Mouse (Mus musculus): ENCODE data around the gene Ctnnd2.

The Ctnnd2 gene

DNA sequence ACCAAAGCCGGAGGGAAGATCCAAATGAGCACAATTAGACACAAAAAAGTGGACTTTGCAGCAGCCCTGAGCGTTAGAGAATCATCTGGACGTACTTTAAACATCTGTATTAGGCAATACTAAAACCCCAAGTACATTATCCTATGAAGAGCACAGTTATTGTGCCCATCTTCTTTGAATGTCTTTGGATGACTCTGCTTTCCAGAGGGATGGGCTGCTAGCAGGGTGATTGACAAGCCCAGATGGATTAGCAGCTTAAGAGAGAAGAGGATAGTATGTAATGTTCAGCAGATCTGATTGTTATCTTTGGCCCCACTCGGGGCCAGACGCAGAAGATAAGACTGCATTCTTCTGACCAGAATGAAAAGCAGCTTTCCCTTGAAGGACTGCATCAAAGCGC, 214.9 kb downstream of the Ctnnd2 start:
- DNase-seq = no peak

DNA sequence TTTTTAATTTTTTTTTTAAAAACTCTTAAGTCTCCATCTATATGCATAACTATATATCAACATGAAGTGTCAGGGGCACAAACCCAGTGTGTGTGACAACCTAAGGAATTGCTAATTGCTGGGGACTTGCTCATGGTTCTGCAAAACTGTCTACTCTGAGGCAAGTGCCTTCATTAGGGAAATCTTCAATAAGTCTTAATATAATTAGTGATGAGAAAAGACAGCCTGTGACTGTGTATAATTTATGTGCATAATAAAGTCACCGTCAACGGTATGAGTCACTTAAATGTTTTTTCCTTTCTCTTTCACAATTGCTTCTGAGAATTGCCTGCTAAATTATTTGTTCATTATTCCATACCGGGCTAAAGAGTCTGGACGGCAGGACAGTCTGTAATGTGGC, 228.7 kb downstream of the Ctnnd2 start:
- no peak for DNase-seq

DNA sequence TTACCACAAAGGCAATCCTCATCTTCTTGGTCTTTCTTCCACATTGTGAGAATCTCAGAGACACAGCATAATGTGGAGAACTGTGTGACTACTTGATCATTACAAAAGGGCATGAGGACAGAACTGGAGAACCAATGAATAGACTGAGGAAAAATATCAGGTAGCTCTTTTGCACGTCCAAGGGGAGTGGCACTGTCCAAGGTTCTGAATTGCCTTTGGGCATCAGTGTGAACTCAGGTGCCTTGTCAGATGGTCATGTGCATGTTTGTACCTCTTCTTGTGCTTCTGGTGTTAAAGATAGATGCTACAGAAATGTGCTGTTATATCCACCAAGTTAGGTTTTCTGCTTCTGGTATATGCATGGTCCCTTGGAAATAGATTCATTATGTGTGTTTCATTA, 233.9 kb downstream of the Ctnnd2 start:
- DNase-seq = no peak

DNA sequence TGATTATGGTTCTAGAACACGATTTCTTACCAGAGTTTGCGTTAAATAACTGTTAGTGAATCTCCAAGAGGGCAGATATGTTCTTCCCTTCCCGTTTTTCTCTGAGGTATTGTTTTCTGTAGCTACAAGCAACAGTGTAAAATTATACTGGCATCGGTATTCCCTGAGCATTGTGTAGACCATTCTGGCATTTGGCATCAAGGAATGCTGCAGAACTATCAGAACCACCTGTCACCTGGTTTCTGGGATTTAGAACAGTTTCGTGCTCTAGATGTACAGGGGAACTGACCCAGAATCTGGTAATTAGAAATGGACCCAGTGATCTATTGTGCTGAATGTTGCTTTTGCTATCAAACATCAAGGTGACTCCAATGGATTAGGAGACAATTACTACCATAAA, 250.8 kb downstream of the Ctnnd2 start:
- no peak for DNase-seq

DNA sequence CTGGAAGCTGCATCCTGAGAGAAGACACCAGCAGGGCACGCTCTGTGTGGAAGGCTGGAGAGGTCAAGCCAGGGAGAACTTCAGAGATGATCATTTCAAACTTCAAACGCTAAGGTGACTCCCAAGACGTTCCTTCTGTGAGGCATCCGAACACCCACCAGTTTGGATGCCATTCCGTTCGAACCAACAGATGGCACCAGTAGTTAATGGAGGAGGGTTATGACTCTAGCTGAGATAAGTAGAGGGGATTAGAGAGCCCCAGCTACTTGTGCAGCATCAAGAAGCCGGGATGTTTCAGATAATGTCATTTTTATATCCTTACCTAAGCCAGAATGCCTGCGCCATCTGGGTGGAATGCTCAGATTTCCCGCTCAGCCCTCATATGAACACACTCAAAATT, 251.9 kb downstream of the Ctnnd2 start:
- DNase-seq = no peak

DNA sequence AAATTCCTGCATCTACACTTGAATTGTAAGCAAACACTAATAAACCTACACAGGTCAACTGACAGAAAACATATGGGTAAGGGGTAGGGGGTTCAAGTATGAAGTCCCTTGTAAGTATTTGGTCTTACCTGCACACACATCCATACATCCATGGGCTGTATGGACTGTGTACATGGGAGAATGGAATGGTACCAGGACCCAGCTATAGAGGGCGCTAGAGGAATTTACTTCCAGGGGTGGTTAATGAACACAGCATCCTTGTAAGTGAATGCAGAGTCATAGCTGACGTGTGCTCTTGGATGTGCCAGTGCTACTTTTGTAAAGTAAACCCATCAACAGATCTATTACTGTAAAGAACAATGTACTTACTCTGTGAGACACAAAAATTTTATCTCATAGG, 254.9 kb downstream of the Ctnnd2 start:
- peak in 1 of 2 experiments; percentile 11 for DNase-seq

DNA sequence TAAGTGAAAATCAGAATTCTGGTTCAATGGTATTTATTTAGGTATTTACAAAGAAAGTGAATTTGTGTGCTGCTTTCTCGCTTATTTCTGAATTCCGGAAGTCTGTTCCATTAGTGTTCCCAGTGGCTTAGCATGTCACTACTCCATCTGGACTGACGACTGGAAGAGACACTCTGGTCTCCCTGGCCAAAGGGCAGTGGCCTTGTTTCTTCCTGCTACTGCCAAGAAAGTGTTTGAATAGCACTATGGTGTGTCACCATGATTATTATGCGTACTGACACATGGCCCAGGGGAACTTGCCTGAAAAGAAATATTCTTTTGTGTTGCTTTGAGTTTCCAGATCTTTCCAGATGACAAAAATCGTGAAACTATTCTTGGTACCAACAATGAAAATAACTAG, 266.7 kb downstream of the Ctnnd2 start:
- DNase-seq = no peak

DNA sequence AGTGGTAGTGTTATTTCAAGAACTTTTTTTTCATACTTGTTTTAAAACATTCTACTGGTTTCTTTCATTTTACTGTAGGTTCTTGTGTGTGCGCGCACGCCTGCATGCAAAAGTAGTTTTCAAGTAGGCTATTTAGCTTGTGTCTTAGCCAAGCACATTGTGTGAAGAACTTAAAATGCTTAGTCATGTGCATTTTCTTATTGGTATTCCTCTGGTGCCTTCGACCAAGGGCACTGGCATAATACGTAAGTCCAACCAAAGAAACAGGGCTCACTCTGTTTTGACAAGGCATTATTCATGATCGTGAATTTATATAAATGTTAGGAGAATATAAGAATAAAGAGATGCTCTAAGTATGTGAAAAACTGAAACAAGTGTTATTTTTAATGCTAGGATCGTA, 278.4 kb downstream of the Ctnnd2 start:
- no peak for DNase-seq

DNA sequence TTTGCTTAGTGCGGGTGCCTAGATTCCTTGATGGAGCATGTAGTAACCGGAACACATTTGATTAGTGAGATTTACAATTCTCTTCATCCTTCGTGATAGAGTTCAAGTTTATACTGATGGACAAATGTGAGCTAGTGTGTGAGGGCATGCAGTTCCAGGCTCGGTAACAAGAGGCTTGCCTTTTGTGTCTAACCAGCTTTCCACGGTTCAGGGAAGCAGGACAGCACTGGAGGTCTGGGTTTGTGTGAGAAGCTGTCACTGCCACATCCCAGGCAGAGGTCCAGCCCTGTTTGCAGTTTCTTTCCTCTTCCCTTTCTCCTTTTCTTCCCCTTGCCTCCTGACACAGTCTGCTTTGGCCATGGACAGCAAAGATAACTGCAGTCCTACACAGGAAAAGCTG, 279.5 kb downstream of the Ctnnd2 start:
- DNase-seq = no peak

DNA sequence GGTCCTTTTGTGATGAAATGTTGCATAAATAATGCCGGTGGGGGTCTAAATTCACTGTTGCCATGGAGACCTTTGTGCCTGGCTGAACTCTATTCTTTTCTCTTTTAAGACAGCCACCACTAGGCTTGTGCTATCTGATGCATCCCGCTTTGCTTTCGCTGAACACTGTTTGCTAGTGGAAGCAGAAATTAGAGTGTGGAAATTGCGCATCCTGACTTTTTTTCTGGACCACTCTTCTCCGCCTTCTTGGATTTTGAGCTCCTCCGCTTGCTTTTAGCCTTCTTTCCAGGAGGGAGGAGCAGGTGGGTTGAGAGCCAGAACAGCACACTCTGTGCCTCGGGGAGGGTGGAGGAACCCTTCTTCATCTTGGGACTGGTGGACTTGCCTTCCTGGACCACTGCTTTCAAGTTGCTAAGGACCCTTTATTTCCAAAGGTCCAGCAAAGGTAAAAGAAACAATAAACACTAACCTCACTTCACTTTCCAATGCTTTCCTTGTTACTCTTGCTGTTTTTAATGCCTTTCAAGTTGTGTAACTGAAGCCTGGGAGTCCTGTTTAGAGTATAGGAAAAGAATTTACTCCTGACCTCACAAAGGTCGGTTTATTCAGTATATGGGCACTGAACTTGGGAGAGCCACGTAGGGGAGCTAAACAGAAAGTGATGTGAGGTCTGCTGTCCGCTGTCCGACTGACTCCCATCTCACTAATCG, 285.3 kb downstream of the Ctnnd2 start:
- no peak for DNase-seq

DNA sequence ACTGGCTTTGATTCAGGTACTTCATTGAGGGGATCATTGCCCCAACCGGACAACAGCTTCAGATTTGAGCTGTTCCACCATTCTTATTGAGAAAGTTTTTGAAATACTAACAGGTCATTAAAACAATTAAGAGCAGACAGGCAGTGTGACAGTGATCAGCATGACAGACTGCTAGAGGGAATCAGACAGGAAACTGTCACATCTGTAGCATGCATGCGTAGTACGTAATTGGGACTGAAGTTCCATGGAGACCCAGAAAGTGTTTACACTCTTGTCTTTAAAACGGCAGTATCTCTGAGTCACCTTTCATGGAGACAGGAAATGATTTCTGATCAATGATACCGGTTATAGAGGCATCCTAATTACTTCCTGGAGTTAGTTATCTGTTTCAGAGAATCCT, 286.3 kb downstream of the Ctnnd2 start:
- no peak for DNase-seq

DNA sequence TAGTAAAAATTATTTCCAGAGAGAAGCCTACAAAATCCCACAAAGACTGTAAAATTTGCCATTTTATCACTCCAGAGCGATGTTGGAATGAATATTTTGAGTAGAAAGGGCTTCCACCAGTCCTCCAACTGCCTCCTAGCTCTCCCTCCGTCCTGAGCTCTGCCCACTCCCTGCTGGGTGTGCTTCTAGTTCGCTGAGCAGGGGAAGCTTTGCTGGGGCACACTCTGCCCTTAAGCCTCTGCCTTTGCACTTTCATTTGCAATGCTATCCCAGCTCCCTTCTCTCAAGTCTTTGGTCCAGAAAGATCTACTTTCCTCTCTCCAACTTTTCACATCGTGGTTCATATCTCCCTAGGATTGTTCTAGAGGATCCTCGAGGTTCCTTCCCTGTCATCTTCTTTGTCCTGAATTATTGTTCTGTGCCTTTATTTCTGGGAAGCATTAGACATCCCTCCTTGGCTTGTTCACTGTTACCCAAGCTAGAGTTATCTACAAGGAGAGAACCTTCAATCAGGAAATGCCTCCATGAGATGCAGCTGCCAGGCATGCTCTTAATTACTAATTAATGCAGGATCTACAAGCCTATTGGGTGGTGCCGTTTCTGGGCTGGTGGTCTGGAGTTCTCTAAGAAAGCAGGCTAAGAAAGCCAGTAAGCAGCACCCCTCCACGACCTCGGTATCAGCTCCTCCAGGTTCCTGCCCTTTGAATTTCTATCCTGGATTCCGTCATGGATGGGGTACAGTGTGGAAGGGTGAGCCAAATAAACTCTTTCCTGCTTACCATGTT, 288.1 kb downstream of the Ctnnd2 start:
- no peak for DNase-seq

DNA sequence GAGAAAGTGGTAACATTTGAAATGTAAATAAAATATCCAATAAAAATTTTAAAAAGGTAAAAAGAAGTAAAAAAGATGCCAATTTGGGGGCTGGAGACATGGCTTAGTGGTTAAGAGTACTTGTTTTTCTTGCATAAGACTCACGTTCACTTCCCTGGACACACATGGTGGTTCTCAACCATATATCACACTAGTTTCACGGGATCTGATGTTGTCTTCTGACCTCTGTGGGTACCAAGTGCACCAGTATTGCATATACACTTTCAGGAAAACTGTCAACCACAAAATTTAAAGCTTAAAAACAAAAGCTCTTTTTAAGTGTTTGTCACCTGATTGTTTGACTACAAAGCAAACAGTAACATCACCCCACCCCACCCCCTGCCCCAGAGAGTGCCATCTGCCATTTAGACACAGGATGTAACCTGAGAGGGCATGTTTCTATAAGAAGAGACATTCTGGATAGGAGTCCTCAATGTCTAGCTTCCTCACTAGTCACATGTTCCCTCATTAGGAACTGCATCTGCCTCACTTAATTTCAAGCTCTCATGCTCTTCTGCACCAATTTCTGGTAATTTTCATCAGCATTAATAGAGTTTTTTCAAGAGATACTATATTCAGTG, 290.5 kb downstream of the Ctnnd2 start:
- no peak for DNase-seq

DNA sequence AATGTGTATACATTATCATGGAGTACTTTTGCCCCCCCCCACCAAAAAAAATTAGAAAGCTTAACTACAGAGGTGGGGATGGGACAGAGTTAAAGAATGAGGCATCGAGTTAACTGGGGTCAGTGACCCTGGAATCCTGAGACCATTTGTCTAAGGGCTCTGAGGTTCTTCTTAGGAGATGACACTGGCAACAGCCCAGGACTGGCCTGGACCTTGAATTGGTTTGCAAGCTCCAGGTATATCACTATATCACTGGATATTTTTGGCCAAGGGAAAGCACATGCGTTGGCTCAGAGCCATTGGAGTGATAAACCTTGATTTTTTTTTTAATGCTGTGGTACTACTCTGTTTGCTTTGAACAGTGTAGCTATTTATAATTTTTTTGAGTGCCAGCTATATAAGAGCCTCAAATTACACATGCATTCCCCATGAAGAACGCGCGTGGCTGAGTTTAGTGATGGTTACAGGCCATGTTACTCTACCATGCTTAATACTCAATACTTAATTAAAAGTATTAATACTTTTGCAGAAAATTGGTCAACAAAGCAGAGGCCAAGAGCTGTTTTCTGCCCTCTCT, 291.2 kb downstream of the Ctnnd2 start:
- no peak for DNase-seq

DNA sequence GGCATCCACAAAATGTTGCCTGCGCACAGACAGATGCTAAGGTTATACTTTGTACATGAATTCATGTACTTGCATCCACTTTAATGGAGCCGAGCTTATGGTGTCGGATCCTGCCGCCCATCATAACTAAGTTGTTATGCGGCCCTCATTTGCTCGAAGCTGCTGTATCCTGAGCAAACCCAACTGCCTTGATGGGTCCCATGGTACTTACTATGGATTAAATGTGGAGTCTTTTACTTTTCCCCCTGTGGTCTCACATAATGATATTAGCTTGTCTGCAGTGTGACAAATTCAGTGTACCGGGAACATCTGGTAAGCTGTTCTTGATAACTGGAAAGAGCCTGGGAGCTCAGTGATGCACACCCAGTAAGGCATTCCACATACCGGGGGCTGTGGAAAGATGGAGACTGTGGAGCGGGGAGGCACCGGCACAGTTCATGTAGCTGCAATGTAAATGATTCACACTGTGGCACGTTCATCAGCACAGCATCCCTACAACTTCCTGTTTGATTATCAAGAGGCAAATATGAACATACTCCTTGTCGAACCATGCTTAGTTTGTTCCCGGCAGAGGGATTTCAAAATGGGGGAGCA, 294.7 kb downstream of the Ctnnd2 start:
- no peak for DNase-seq

DNA sequence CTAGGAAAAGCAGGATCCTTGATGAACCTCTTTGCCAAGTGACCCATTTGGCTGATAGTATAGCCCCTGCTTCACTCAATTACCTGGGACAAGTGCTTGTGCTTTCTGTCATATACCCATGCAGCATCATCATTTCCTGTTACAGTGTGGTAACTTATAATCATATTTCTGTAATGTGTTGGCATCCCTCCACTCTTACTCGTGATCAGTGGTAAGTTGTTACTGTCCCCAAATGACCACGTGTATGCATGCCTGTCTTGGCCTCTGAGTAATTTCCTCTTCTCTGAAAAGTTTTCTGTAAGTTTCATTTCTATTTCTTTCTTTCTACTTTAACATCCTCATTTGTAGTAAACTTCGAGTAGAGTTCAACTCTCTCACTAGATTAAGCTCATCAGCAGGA, 296.4 kb downstream of the Ctnnd2 start:
- DNase-seq = no peak

DNA sequence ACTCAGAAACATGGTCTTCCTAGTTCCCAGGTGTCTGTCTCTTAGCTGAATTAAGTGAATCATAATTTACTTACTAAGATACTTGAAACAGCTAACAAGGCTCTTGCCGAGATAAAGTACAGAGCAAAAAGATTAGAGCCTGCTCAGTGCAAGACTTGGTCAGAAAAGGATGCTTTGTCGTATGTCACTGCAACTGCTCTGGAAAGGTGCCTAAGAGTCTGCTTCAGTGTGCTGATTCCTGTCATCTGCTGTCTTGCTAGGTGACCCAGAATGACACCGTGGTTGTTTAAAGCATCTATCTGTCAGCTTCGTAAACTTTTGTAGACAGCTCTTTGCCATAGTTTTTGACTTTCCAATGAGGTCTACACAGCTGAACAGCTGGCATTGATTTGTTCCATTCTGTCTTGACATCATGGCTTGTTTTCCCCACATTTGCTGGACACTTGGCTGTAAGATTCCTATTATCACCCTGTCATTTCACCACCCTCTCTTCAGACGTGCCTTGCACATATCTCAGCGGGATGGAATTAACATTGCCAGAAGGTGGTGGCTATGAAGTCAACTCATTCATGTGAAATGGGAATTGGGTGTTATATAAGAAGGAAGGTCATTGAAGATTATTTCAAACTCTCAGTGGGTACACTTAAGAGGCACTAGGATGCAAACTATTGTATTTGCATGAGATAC, 299.0 kb downstream of the Ctnnd2 start:
- DNase-seq = no peak

DNA sequence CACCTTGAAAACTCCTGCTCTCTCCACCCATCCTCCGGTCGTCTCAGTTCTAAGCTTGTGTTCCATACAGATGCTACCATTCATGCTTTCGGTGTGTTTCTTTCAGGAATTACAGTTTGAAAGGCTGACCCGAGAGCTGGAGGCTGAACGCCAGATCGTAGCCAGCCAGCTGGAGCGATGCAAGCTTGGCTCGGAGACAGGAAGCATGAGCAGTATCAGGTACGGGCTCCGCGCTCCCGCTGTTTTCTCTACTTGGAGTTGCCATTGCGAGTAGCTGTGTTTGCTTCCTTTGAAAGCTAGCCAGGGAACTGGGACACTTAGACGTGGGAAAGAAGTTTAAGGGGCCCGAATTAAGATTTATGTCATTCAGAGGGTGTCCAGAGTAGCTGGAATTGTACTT, 308.3 kb downstream of the Ctnnd2 start:
- peak in 1 of 2 experiments; percentile 21 for DNase-seq

DNA sequence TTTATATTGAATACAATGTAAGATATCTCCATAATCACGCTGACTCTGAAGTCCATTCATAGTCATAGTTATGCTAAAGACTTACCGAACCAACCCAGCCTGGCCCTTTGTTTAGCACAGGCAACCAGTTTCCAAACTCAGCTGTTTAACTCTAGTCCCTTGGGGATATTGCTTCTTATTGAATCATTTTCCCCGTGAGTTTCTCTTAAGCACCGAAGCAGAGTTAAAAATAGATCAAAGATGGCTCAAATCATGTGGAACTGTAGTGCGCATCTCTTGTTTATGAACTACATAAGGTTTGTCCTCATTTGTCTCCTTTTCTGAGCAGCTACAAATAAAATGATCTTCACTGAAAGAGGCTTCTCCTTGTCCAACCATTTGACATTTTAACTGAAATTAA, 334.1 kb downstream of the Ctnnd2 start:
- no peak for DNase-seq

DNA sequence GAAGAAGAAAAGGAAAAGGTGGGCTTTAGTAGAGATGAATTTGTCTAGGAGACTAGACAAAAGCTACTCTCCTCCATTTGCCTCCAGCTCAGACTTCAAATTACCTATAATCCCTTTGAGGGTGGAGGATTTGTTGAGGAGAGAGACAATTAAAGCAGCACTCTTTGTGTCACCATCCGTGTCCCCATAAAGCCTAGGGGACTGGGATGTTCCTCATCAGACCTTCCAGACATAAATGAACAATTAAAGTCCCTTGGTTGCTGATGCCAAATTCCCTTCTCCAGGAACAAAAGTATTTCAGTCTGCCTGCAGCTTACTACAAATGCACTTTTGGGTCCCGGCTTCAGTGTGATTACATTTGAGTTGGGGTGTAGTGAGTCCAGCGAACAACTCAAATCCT, 340.1 kb downstream of the Ctnnd2 start:
- DNase-seq = no peak

DNA sequence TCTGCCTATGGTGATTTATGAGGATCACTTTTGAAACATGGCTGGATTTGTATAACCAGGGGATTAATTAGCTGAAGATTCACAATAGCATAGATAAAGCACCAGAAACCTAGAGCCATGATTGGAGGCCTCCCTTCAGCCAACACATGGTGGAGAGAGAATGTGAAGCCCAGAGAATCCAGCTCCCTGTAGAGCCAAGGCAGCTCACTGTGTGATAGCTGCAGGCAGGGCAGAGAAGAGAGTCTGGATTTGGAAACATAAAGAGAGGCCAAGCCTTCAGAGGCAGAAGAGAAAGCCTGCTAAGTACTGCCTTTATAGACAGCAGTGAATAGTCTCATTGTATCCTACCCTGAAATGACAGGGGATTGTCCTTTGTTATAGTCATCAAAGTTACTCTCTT, 340.7 kb downstream of the Ctnnd2 start:
- DNase-seq = no peak

DNA sequence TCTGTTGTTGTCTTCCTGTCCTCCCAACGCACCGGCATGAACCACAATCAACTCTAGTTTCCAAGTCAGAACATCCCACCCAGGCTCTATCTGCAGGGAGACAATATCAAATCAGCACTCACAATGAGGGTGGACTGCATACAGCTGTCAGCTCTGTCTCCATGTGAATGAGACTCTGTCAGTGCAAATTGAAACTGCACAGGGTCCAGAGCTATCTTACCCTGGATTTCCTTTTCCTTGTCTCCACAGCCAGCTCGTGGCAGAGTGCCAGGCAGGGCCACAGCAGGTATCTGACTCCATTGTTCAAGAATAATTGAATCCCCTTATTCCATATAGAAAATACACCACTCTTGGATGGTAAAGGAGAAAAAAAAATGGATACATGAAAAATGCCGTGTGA, 343.0 kb downstream of the Ctnnd2 start:
- no peak for DNase-seq

DNA sequence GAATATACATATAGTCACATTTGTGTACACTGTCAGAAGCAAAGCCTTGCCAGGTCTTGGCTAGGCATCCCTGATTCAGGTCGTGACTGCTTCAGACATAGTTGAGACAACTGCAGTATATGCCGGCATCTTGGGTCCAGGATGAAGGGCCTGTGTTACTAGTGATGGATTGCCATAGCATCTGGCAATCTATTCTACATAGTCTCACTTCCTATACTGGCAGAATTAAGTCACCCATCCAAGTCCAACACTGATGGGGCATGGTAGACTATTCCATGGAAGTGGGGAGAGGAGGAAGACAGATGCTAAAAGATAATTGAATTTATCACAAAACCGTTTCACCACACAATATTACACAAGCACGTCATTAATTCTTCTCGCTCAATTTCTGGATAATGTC, 369.1 kb downstream of the Ctnnd2 start:
- DNase-seq = no peak

Measured in lung, postnatal 4 days (tissue).